Mouse (Mus musculus) heart, postnatal 10 days (tissue): Measurements from ENCODE around the gene Rara. TPM values are rescaled to one million over a fixed set of nuclear protein-coding genes. Genes with fewer than 3 reads are reported as not detected.

Source experiments
- DNase-seq, 2 experiments: peaks; one replicate each; pipeline ENCODE4 v3.0.0; 2021
- intact Hi-C: fragments of 180-260 bp; cut with DNase I; formaldehyde crosslinking; loops from one replicate; pipeline ENCODE4 v1.15.1; 2025
- total RNA-seq, 2 experiments: library from RNA; stranded (reverse); gene quantifications; 2 replicates each; pipeline ENCODE4 v1.2.3; 2021

Gene Rara
- total RNA-seq, 2 experiments from 2014 or later: 31.9 to 33.0 TPM

DNA sequence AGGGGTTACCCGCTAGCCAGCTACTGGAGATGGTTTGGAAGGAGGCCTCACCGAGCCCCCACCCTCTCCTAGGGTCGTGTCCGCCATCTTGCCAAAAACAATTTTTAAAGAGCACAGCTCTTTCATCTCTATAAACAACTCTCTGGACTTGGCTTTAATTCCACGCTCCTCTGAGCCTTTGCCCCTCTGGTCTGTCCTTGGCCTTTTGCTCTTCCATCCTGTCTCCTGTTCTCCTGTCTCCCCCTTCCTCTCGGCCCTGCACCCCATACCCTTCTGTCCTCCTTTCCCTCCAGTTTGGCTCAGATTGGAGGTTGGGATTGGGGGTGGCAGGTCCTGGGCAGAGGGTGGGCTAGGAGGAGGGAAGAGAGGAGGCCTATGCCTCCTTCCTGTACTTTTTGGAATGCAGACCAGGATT is 36.6 kb downstream of the Rara start:
- DNase-seq: no peak
- intact Hi-C loops: no loop called here

- DNase-seq: peak; percentile 78 to 83
These were observed 37.2 kb downstream of the Rara start for GRCm38 (mm10) chr11:98964616-98965415.

GRCm38 (mm10) chr11:98965416-98966077 is 37.9 kb downstream of the Rara start:
- intact Hi-C loops: no loop called here
- DNase-seq: no peak

More at GRCm38 (mm10) chr11:98964616-98965415, 37.2 kb downstream of the Rara start:
- intact Hi-C loops: no loop called here

DNA sequence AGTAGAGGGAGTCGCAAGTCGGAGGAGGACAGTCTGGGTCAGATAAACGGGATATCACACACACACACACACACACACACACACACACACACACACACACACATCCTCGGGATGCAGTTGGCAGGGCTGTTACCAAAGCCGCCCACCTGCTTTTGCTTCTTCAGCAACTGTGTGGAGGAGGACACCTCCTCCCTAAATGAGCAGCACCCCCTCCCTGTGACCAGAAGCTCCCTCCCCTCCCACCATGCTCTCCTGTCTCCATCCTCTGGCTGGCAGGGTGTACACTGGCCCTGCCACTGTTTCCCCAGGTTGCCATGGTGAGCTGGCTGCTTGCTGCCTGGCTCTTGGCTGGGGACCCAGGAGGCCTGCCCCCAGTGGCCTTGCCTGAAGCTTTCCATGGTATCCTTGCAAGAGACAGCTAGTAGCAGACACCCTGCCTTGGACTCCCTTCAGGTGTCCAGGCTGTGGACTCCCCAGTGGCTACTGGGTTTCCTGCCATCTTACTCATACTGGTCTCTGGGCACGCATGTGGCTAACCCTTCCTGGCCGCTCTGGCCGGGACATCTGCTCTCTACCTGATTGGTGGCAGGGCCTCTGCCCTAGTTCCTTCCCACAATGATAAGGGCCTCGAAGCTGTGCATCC is 39.0 kb downstream of the Rara start:
- intact Hi-C loops: no loop called here
- DNase-seq: peak; percentile 93 to 94

- peak; percentile 17 to 34 for DNase-seq
- intact Hi-C loops: no loop called here
These were observed 40.5 kb downstream of the Rara start for GRCm38 (mm10) chr11:98968079-98968478.

GRCm38 (mm10) chr11:98968716-98969495 is 41.3 kb downstream of the Rara start:
- intact Hi-C loops: no loop called here
- DNase-seq: peak in 1 of 2 experiments; percentile 24

GRCm38 (mm10) chr11:98969496-98969927 is 41.9 kb downstream of the Rara start:
- peak; percentile 66 to 67 for DNase-seq
- intact Hi-C loops: no loop called here

GRCm38 (mm10) chr11:98970191-98970925 is 42.7 kb downstream of the Rara start:
- intact Hi-C loops: loop anchor here (5.0 kb wide), 1 partner anchor 108 kb away; the partner anchor contains the start of gene Wipf2
- DNase-seq: no peak

- intact Hi-C loops: loop anchor here (1.0 to 5.0 kb wide), 3 partner anchors 38 to 109 kb away; partner anchors contain the start of gene Wipf2
- DNase-seq: peak; percentile 84 to 88
These were observed 43.9 kb downstream of the Rara start for GRCm38 (mm10) chr11:98971316-98972031.

GRCm38 (mm10) chr11:98972215-98972614 is 44.6 kb downstream of the Rara start:
- peak; percentile 91 to 93 for DNase-seq
- intact Hi-C loops: loop anchor here (1.0 to 5.0 kb wide), 3 partner anchors 39 to 110 kb away; partner anchors contain the start of gene Wipf2

- intact Hi-C loops: loop anchor here (1.0 to 5.0 kb wide), 3 partner anchors 40 to 111 kb away; partner anchors contain the start of gene Wipf2
- DNase-seq: no peak
These were observed 45.3 kb downstream of the Rara start for GRCm38 (mm10) chr11:98972801-98973360.

DNA sequence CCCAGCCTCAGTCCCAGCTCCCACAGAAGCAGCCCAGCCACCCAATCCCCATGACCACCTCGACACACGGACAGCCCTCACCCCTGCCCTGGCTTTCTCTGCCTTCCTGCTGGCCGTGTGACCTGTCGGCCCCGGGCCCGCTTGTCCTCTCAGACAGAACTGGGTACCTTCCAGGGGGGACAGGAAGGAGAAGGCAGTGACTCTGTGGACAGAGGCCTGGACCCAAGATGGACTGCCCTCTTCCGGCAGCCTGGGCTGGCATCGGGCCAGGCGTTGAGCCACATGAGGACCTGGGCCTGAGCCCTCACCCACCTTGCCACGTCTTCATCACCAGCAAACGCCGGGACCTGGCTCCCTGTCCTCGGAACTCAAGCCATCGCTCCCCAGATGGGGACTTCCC is 46.0 kb downstream of the Rara start:
- intact Hi-C loops: loop anchor here (5.0 kb wide), 1 partner anchor 111 kb away; the partner anchor contains the start of gene Wipf2
- peak in 1 of 2 experiments; percentile 48 for DNase-seq

DNA sequence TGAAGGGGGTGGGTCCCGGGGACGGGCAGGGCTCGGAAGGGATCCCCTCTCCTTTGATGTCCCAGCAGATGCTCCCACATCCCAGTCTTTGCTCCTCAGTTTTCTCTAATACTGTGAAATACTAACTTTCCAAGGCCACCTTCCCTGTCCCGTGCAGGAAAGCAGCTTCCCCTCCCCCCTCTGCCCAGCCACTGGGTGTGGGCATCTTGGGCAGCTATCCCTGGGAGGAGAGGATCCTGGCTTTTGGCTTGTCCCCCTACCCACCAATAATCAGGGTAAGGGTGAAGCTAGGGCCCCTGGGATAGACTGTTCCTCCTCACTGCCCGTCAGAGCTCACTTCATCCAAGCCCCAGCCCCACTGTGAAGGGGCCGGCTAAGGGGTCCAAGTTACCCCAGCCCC is 46.6 kb downstream of the Rara start:
- DNase-seq: no peak
- intact Hi-C loops: loop anchor here (2.0 to 5.0 kb wide), 3 partner anchors 61 to 177 kb away; partner anchors contain the start of gene Wipf2

DNA sequence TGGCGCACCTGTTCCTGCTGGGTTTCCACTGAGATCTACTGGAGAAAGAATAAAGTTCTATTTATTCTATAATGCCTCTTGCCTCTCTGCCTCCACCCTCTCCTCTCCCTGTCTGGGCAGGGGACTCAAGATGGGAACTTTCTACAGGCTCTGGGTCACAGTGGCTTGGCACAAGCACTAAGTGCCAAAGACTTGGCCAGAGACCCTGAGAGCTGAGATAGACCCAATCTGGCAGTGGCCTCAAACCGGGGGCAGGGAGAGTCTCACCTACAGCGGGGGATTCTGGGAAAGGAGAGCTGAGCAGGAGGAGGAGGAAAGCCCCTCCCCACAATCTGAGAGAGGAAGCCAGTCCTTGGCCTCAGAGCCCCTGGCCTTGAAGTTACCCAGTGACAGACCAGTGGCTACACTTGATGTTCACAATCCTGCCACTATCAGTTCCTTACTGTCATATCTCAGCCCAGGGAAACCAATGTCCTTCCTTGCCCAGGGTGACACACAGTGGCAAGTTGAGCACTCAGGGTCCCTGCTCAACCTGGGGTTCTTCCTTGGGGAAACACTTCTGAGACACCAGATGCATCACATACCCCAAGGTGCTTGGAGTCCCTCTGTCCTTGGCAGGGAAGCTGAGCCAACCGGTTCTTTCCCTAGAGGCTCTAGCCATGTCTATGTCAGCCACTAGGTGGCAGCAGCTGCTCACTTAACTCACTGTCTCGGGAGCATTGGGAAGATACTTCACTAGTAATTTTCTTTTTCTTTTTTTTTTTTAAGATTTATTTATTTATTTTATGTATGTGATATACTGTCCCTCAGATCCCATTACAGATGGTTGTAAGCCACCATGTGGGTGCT is 47.5 kb downstream of the Rara start:
- intact Hi-C loops: loop anchor here (2.0 to 5.0 kb wide), 4 partner anchors 60 to 176 kb away; partner anchors contain the start of gene Wipf2
- DNase-seq: peak; percentile 77 to 87

DNA sequence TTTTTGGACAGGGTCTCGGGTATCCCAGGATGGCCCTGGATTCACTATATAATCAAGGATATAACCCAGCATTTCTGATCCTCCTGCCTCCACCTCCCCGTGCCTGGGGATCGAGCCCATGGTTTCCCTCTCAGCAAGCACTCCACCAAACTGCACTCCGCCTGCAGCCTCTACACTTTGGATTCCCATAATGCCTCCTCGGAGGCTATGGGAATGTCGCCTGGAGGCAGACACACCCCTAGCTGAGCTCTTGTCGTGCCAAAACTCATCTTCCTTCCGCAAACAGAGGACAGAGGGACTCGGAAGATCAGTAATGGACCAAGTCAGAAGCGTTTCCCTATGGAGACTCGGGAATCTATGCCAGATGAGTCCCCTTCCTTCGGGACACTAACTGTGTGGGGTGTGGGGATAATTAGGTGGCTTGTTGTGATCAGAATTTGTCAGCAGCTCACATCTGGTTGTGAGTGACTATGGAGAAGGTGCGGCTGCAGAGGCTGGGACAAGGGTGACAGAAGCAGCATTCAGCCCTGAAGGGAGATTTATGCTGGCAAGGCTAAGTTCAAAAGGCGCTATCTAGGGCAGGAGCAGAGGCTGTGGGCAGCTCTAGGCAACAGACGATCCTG is 51.0 kb downstream of the Rara start:
- intact Hi-C loops: loop anchor here (5.0 kb wide), 1 partner anchor 149 kb away; no protein-coding TSS in a partner anchor
- DNase-seq: no peak

DNA sequence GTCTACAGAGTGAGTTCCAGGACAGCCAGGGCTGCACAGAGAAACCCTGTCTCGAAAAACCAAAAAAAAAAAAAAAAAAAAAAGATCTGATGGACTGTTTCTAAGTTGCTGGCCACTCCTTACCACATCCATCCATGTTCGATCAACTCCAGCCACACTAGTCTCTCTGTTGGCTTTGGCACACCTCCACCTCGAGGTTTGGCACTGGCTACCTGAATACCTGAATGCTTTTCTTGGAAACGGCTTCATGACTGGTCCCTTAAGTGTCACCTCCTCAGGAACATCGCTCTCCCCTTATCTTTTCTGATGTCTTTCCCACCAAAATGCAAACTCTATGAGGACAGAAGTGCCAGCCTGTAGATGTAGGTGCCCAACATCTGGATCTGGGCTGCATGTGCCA is 51.7 kb downstream of the Rara start:
- intact Hi-C loops: loop anchor here (5.0 kb wide), 1 partner anchor 148 kb away; no protein-coding TSS in a partner anchor

More for the DNA sequence above, 51.7 kb downstream of the Rara start:
- no peak for DNase-seq
